Mouse (Mus musculus): Measurements from ENCODE around the gene Fgd6. TPM values are rescaled to one million over a fixed set of nuclear protein-coding genes. Genes with fewer than 3 reads are reported as not detected.

Fgd6 gene
- total RNA-seq, 2 experiments from 2014 or later: 10.6 to 12.3 TPM

DNA sequence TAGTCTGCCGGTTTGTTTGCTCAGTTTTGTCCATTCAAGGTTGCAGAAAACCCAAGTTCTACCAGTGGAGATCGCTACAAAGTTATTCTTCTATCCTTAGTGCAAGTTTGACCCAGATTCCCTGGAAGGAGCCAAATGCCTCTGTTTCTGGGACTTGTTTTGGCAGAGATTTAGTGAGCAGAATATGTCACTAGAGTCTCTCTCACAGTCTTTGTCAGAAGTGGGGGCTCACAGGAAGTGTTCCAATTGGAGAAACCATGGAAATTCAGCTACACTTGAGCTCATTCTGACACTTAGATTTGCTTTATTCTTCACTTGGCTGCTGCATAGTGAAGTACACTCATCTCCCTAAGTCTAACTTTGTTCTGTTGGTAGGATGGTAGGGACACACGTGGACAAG lies 76.4 kb downstream of the Fgd6 start:
- no peak for DNase-seq (ENCODE audit: low spot score in 2 of 2)
- Histone ChIP-seq H3K27ac (peak overlapping the region; percentile 75), H3K4me3 (no peak overlapping the region)
- no peak for TF ChIP-seq CTCF (conservative IDR thresholded peaks at IDR 0.05)

DNA sequence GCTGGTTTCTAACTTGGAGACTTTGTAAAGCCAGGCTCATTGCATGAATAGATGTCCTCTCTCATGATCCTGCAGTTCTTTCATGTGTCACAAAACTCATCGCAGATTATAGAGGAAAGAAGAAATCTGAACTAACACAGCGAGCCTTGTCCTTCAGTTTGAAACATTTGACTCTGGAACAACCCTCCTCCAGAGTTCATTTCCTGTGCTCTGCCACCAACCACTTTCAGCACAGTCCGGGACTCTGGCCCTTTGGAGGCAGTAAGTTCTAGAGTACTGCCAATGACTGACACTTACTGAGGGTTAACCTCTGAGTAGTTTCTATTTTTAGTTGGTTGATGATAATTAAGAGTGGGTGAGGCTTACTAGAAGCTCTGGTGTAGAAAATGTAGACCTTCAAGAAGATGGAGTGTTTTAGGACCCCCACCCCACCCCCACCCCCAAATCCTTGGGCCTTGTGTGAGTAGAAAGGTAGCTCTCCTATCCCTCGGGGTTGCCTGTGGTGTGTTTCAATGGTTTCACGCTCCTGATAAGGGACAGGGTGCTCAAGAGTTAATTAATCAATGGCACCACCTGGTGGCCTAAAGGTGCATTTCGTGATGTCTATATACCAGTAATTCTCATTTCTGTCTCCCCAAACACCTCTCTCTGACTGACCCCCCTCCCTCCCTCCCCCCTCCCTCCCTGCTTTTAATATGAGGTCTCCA lies 80.2 kb downstream of the Fgd6 start:
- Histone ChIP-seq H3K27ac (0 out of 2 replicates have a peak overlapping the region, but pooled peaks have one; percentile 15), H3K4me3 (no peak overlapping the region)
- peak; percentile 74 to 83 for DNase-seq (ENCODE audit: low spot score in 2 of 2)
- peak; percentile 73 for TF ChIP-seq CTCF (conservative IDR thresholded peaks at IDR 0.05)

DNA sequence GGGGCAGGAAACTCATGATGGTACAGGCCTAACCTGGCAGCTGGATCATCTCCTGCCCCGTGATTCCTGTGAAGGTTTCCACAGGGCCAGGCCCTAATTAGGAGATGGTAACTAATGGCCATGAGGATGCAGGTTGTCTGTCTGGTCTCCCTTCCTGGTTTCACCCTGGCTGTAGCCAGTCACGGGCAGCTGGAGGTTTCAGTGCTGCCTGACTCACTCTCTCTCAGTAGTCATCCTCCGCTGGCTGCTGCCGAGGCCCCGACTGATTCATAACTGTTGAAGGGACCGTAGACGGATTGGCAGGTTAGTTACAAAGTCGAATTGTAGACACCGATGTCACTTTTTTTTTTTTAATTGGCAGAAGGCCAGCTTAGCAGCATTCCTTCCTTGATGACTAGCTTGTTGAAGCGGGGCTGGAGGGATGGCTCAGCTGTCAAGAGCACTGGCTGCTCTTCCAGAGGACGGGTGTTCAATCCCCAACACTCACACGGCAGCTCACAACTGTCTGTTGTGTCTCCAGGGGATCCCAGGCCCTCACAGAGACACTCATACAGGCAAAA lies 81.1 kb downstream of the Fgd6 start:
- no peak for TF ChIP-seq CTCF (conservative IDR thresholded peaks at IDR 0.05)
- no peak overlapping the region for H3K27ac ChIP-seq
- H3K4me3 ChIP-seq: no peak overlapping the region
- DNase-seq (ENCODE audit: low spot score in 2 of 2): no peak

DNA sequence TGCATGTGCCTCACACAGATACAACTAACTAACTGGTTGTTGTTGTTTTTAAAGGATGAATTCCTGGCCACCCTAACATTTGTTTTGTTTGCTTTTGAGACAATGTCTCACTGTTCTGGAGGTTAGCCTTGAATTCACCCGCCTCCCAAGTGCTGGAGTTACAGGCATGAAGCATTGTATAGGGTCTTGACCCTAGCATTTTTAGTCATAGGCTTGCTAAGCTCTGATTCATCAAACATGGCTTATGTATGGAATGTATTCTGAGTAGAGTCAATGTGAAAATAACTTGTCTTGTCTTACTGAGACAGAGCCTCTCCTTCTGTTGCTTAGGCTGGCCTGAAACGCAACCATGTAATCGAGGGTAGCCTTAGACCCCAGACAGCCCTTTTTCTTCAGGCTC lies 82.1 kb downstream of the Fgd6 start:
- TF ChIP-seq CTCF (conservative IDR thresholded peaks at IDR 0.05): no peak

DNA sequence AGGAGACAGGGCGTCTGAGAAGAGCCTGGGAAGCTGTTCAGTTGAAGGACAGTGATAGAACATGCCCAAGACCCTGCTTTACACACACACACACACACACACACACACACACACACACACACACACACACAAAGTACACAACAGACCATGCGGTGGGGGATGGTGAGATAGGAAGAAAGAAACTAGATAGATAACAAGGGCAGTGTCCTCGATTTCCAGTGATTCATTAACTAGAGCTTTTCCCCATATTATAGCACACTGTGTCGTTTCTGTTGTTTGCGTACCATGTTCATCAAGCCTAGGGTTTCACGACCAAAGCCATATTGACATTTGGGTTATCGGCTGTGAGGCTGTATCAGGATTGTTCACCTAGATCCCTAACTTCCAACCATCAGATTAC lies 83.2 kb downstream of the Fgd6 start:
- no peak for TF ChIP-seq CTCF (conservative IDR thresholded peaks at IDR 0.05)
- no peak for DNase-seq (ENCODE audit: low spot score in 2 of 2)

More for the DNA sequence above, 82.1 kb downstream of the Fgd6 start:
- Histone ChIP-seq H3K4me3 (no peak overlapping the region), H3K27ac (no peak overlapping the region)
- no peak for DNase-seq (ENCODE audit: low spot score in 2 of 2)

DNA sequence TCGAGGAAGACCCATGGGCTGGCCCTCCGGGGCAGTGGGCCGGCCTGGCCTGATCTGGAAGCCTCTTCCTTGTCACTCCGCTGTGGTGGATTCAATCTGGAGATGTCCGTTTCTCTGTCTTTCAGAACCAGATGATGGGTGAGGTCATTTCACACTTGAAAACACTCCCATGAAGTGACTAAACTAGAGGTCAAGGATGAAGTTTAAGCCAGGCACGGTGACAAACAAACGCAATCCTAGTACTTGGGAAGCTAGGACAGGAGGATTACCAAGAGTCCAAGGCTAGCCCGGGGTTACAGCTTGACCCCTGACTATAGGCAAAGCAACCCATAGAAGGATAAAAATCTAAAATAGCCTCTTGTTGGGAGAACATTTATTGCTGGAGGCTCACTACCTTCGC lies 84.9 kb downstream of the Fgd6 start:
- no peak for TF ChIP-seq CTCF (conservative IDR thresholded peaks at IDR 0.05)
- no peak overlapping the region for H3K27ac ChIP-seq
- no peak for DNase-seq (ENCODE audit: low spot score in 2 of 2)
- no peak overlapping the region for H3K4me3 ChIP-seq

More for the DNA sequence above, 83.2 kb downstream of the Fgd6 start:
- no peak overlapping the region for H3K4me3 ChIP-seq
- H3K27ac ChIP-seq: no peak overlapping the region

DNA sequence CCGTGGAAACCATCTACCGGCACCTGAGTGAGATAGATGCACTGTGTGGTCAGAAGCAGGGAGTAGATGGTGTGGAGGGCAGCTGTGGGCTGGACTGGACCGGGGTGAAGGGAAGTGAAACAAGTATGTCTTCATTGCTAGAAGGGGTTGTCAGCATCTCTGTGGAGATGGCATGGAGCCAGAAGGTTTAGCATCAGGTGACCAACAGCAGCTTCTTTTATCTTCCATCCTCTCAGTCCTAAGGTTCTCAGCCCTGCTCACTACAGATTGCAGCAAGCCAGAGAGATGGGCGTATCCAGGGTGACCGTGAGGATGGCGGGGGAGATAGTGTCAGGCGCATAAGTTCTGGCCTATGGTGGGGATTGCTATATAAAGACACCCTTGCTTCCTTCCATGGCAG lies 86.8 kb downstream of the Fgd6 start:
- no peak overlapping the region for H3K27ac ChIP-seq
- no peak overlapping the region for H3K4me3 ChIP-seq
- DNase-seq (ENCODE audit: low spot score in 2 of 2): no peak
- no peak for TF ChIP-seq CTCF (conservative IDR thresholded peaks at IDR 0.05)

DNA sequence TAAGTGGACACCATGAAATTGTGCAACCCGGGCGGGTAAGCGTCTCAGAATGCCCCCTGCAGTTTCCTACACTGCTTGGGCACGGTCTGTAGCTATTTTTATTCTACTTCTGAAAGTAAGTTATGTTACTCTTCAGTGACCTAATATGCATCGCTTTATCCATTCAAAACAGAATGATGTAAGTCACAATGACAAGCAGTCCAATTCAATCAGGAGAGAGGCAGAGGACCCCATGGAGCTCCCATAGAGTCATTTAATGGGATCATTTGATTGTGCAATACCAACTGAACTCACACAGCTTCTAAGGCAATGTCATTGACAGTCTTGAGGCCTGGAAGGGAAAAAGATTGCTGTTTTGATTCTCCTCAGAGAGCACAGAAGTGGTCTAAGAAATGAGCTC lies 87.8 kb downstream of the Fgd6 start:
- no peak for DNase-seq (ENCODE audit: low spot score in 2 of 2)
- no peak overlapping the region for H3K4me3 ChIP-seq
- H3K27ac ChIP-seq: no peak overlapping the region
- no peak for TF ChIP-seq CTCF (conservative IDR thresholded peaks at IDR 0.05)

DNA sequence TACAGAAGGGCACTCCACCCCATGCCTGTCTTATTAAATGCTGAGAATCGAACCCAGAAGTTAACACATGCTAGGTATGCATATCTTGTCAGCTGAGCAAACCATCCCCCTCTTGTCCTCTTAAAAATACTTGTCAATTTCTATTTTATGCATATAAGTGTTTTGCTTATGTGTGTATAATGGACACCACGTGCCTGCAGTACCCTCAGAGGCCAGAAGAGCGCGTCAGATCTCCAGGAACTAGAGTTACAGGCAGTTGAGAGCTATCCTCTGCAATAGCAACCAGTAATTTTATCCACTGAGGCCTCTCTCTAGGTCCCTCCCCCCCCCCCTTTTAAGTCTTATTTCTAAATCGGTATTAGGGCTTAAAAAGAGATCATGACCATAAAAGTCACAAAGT lies 88.6 kb downstream of the Fgd6 start:
- TF ChIP-seq CTCF (conservative IDR thresholded peaks at IDR 0.05): peak; percentile 65
- Histone ChIP-seq H3K4me3 (no peak overlapping the region), H3K27ac (no peak overlapping the region)
- DNase-seq (ENCODE audit: low spot score in 2 of 2): no peak

DNA sequence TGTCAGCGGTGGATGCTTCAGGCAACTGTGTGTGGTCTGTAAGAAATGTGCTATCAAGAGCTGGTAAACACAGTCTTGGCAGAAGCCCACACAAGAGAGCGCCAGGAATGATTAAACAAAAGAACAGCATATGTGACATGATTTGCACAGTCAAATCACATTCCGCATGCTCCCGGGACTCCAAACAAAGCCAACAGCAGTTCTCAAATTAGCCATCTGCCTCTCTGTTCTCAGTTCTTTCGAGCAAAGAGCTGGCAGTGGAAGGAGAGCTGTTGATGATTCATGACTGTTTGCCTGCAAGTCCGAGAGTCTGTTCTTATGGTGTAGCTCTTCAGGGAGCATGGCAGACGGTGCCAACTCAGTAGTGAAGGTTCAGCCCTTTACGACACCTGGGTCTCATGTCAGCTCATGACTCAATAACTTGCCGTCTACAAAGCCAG lies 93.9 kb downstream of the Fgd6 start:
- H3K27ac ChIP-seq: peak overlapping the region; percentile 58
- no peak for TF ChIP-seq CTCF (conservative IDR thresholded peaks at IDR 0.05)
- H3K4me3 ChIP-seq: no peak overlapping the region
- DNase-seq (ENCODE audit: low spot score in 2 of 2): peak; percentile 75 to 93

DNA sequence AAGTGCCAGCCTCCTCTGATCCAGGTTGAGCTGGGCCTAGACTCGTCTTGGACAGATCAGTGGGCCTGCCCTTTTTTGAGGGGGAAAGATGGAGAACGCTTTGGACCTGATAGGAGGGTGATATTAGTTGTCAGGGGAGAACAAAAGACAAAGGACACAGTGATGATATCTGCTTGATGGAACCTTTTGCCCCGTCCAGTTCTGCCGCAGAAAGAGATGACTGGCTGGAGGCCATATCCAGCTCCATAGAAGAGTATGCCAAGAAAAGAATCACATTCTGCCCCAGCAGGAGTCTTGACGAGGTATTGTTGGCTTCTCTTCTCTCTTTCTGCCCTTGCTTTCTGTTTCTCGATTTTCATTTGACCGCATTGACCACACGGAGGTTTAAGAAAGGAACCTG lies 97.3 kb downstream of the Fgd6 start:
- TF ChIP-seq CTCF (conservative IDR thresholded peaks at IDR 0.05): no peak
- DNase-seq (ENCODE audit: low spot score in 2 of 2): no peak
- no peak overlapping the region; the same call in 1 of the 2 replicates for H3K27ac ChIP-seq
- no peak overlapping the region for H3K4me3 ChIP-seq

DNA sequence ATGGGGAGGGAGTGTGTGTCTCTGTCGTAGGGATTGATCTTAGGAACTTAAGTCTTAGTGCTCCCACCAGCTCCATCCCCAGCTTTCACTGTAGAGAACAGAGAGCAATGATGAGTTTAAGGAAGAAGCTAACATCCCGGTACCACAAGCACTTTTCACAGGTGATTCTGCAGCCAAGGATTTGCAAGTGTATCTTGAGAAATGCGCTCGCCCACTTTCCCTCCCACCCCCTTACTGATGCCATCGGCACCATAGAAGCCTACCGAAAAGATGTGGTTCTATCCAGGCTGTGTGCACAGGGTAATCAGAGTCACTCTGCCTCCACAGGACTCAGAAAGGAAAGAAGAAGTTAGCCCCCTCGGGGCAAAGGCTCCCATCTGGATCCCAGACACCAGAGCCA lies 97.9 kb downstream of the Fgd6 start:
- no peak overlapping the region for H3K4me3 ChIP-seq
- DNase-seq (ENCODE audit: low spot score in 2 of 2): no peak
- H3K27ac ChIP-seq: 0 out of 2 replicates have a peak overlapping the region, but pooled peaks have one; percentile 7
- no peak for TF ChIP-seq CTCF (conservative IDR thresholded peaks at IDR 0.05)

DNA sequence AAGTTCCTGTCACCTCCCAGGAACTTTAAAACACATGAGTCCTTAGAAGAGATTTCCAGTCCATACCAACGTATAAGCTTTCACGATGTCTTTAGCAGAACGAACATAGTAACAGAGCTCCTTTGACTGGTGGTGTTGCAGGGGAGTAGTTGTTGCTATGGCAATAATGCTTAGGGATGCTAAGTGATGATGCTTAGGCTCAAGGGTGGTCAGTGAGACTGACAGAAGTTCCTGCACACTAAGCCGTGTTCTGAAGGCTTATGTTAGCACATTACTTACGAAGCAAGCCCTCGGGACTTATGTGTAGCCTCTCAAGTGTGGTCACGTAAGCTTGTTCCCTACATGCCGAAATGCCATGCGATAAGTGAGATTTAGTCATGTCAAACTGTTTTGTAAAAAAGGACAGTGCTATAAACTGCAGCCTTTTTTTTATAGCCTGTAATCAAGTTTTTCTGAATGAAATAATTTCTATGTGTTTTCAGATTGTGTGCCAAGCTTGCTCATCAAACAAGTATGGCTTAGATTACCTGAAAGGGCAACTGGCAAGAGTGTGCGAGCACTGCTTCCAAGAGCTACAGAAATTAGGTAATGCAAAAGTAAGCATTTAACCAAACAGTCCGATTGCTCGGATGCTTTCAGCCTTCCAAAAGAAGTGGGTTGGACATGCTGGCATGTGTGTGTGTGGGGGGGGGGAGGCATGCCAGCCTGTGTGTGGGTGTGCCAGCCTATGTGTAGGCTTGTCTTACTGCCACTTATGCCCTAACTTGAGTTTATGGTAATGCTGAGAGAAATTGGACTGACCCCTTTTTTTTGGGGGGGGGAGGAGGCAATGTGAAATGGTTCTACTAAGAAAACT lies 99.0 kb downstream of the Fgd6 start:
- Histone ChIP-seq H3K27ac (peak overlapping the region; percentile 28; the same call in 1 of the 2 replicates), H3K4me3 (no peak overlapping the region)
- TF ChIP-seq CTCF (conservative IDR thresholded peaks at IDR 0.05): no peak
- no peak for DNase-seq (ENCODE audit: low spot score in 2 of 2)
